Comparison of ENCODE assay signal across 17 mouse cellular contexts in genomic region chr7:101713828-101714400, GRCm38 (mm10).
"Had no signal": no experiment of that assay in that cellular context is flagged by ENCODE, and none has a peak within 500 bp of the region (broad histone marks: within the 10 kb centered on the region; RNA-seq: fewer than 3 reads in every experiment).

No protein-coding gene starts in this region.

- H3K4me1 ChIP-seq: limb, embryonic 13.5 days; liver, embryonic 15.5 days; midbrain, embryonic 13.5 days; neural tube, embryonic 12.5 days had no signal

- H3K4me2 ChIP-seq: limb, embryonic 13.5 days; liver, embryonic 11.5 days; liver, embryonic 15.5 days; midbrain, embryonic 13.5 days; neural tube, embryonic 12.5 days had no signal

- H3K9me3 ChIP-seq: limb, embryonic 13.5 days; liver, embryonic 15.5 days; midbrain, embryonic 13.5 days; neural tube, embryonic 12.5 days had no signal

- H3K36me3 ChIP-seq: liver, embryonic 15.5 days; midbrain, embryonic 13.5 days; neural tube, embryonic 12.5 days had no signal

- ATAC-seq: lung, postnatal 0 days; midbrain, embryonic 13.5 days had no signal

- DNase-seq: kidney, adult 18-20 months; kidney, postnatal 14 days; layer of hippocampus, adult 9-11 months; layer of hippocampus, postnatal 36 days; left cerebral cortex, postnatal 4 days; lung, adult 2 months; lung, postnatal 36 days; right cerebral cortex, adult 18-20 months; right cerebral cortex, postnatal 25 days; thymus, postnatal 4 days had no signal

- H3K4me3 ChIP-seq: limb, embryonic 13.5 days; liver, embryonic 15.5 days; midbrain, embryonic 13.5 days; myocyte; neural tube, embryonic 12.5 days had no signal

- H3K27ac ChIP-seq: limb, embryonic 13.5 days; liver, embryonic 15.5 days; midbrain, embryonic 13.5 days; neural tube, embryonic 12.5 days had no signal

- H3K9ac ChIP-seq: limb, embryonic 13.5 days; liver, embryonic 15.5 days; midbrain, embryonic 13.5 days; neural tube, embryonic 12.5 days had no signal

- H3K27me3 ChIP-seq: limb, embryonic 13.5 days; liver, embryonic 15.5 days; midbrain, embryonic 13.5 days; neural tube, embryonic 12.5 days had no signal
